Mouse (Mus musculus): ENCODE measurements around the gene Apoc4. TPM values are rescaled to one million over a fixed set of nuclear protein-coding genes. Genes with fewer than 3 reads are reported as not detected.

Gene Apoc4
- polyA plus RNA-seq (2015; fragmentation: Nextera tagmentation; extraction: Ambion mirVana): 0.34 and 6.1 TPM in 2 replicates

DNA sequence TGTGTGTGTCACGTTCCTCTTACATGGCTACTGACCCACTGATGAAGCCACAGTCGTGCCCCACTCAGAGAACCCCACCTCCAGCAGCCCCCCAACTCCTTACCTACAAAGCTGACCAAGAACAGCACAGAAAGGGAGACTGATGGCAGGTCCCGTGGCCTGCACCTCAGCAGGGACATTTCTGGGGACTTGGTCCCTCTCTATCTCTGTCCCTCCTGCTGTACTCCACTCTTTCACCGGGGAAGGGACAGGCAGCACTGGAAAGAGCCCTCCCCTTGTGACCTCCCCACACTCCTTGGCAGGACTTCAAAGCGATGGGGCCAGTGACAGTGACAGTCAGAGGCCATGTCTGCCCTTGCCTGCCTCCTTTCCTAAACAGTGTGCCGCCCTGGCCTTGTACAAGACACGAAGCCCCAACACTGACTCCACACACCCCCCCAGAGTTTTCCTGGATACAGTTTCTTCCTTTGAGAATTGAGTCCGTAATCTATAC is at the start of gene Apoc4, which contains the start of gene Gm44805:
Gene Apoc4, minus strand, starts transcription at position 278 of the 493 bp plus-strand sequence.
Gene Gm44805, minus strand, starts transcription at position 222 of the 493 bp plus-strand sequence.
- H3K9me3 ChIP-seq (ENCODE audit: control insufficient read depth, low read length): no peaks in the 10 kb centered on the region
- 0 out of 2 replicates have a peak within 1 kb of the TSS, but pooled peaks have one; percentile 34 for H3K27ac ChIP-seq (ENCODE audit: low read length)
- no peaks in the 10 kb centered on the region for H3K27me3 ChIP-seq (ENCODE audit: control insufficient read depth, insufficient read depth, low read depth, low read length)
- no peak for ATAC-seq (ENCODE audit: low read depth)
- H3K9ac ChIP-seq (ENCODE audit: low read length): peak within 1 kb of the TSS; percentile 28; the same call in 1 of the 2 replicates
- no peak within 1 kb of the TSS for H3K4me3 ChIP-seq (ENCODE audit: low read length)
- H3K4me2 ChIP-seq (ENCODE audit: low read depth, low read length): no peak within 1 kb of the TSS
- 55% methylated on average over 8 of the region's 8 CpGs for WGBS
- peaks cover 4% of the 10 kb centered on the region for H3K4me1 ChIP-seq (replicated peaks; ENCODE audit: control insufficient read depth, insufficient read depth, low read length)
- H3K36me3 ChIP-seq (ENCODE audit: control insufficient read depth, insufficient read depth, low read length): no peaks in the 10 kb centered on the region

DNA sequence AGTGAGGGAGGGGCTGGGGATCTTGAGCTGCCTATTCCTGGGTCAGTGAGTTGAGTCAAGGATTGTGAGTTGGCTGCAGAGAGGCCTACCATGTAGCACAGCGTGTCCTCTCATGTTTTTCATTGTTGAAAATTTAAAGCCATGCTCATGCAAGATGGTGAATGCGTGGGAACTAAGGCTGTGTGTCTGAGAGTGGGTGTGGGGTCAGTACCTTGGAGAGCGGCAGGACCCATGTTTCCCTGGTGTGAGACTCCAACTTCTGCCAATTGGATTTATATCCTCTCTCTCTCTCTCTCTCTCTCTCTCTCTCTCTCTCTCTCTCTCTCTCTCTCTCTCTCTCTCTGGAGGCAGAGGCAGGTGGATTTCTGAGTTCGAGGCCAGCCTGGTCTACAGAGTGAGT is 45.3 kb upstream of the Apoc4 start:
- H3K36me3 ChIP-seq (ENCODE audit: control insufficient read depth, insufficient read depth, low read length): peaks cover 70% of the 10 kb centered on the region

DNA sequence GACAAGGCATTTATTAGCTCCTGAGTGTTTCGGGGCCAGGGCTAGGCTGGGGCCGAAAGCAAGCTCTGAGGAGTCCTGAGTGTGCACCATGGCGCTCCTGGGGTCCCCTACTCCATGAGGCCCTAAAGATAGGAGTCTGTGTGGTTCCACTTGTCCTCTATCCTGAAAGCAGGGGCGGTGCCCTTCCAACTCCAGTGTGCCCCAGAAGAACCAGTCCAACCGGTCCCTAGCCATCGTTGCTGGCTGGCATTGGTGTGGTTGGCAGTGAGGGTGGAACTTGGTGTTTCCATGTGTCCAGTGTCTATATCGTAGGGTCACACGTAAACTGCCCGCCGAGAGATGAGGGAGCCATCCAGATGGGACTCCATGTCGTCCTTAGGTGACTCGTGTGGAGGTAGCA is 42.9 kb upstream of the Apoc4 start:
- H3K27me3 ChIP-seq (ENCODE audit: control insufficient read depth, insufficient read depth, low read depth, low read length): no peaks in the 10 kb centered on the region
- H3K9ac ChIP-seq (ENCODE audit: low read length): no peak overlapping the region
- peak; percentile 36; the same call in 1 of the 2 replicates for ATAC-seq (ENCODE audit: low read depth)
- H3K36me3 ChIP-seq (ENCODE audit: control insufficient read depth, insufficient read depth, low read length): peaks cover 69% of the 10 kb centered on the region
- no peak overlapping the region for H3K4me2 ChIP-seq (ENCODE audit: low read depth, low read length)
- H3K9me3 ChIP-seq (ENCODE audit: control insufficient read depth, low read length): peaks cover 12% of the 10 kb centered on the region; the same call in 1 of the 2 replicates
- H3K27ac ChIP-seq (ENCODE audit: low read length): 0 out of 2 replicates have a peak overlapping the region, but pooled peaks have one; percentile 9
- 86% methylated on average over 12 of the region's 12 CpGs for WGBS
- H3K4me3 ChIP-seq (ENCODE audit: low read length): no peak overlapping the region
- no peaks in the 10 kb centered on the region; the same call in 1 of the 2 replicates for H3K4me1 ChIP-seq (replicated peaks; ENCODE audit: control insufficient read depth, insufficient read depth, low read length)

More for the DNA sequence above, 45.3 kb upstream of the Apoc4 start:
- no peak overlapping the region for H3K9ac ChIP-seq (ENCODE audit: low read length)
- peaks cover 4% of the 10 kb centered on the region; the same call in 1 of the 2 replicates for H3K9me3 ChIP-seq (ENCODE audit: control insufficient read depth, low read length)
- 89% methylated on average over 4 of the region's 4 CpGs for WGBS
- no peak overlapping the region for H3K4me2 ChIP-seq (ENCODE audit: low read depth, low read length)
- no peak for ATAC-seq (ENCODE audit: low read depth)
- no peak overlapping the region for H3K4me3 ChIP-seq (ENCODE audit: low read length)
- no peaks in the 10 kb centered on the region for H3K27me3 ChIP-seq (ENCODE audit: control insufficient read depth, insufficient read depth, low read depth, low read length)
- H3K27ac ChIP-seq (ENCODE audit: low read length): no peak overlapping the region
- no peaks in the 10 kb centered on the region; the same call in 1 of the 2 replicates for H3K4me1 ChIP-seq (replicated peaks; ENCODE audit: control insufficient read depth, insufficient read depth, low read length)

DNA sequence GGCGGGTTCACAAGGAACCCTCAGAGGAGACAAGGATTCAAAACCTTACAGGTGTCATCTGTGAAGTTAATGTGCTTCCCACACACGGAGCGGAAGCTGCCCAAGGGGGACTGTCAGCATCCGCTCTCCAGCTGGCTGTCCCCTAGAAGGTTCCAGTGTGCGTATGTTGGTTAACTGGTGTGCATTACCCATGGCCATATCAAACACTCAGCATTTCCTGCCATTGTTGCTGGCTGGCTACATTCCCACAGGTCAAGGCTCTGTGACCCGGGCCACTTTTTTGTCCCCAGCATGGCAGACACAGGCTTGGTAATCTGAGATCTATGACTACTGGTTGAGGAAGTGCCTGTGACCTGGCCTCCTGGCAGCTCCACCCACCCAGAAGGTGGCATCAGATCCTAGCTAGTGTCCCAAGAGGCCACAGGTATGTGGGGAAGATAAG is 41.5 kb upstream of the Apoc4 start:
- no peaks in the 10 kb centered on the region; the same call in 1 of the 2 replicates for H3K4me1 ChIP-seq (replicated peaks; ENCODE audit: control insufficient read depth, insufficient read depth, low read length)
- no peak overlapping the region for H3K4me2 ChIP-seq (ENCODE audit: low read depth, low read length)
- no peak overlapping the region for H3K9ac ChIP-seq (ENCODE audit: low read length)
- 83% methylated on average over 6 of the region's 6 CpGs for WGBS
- H3K36me3 ChIP-seq (ENCODE audit: control insufficient read depth, insufficient read depth, low read length): peaks cover 63% of the 10 kb centered on the region
- ATAC-seq (ENCODE audit: low read depth): peak; percentile 57
- H3K27ac ChIP-seq (ENCODE audit: low read length): peak overlapping the region; percentile 54; the same call in 1 of the 2 replicates
- H3K4me3 ChIP-seq (ENCODE audit: low read length): no peak overlapping the region
- peaks cover 12% of the 10 kb centered on the region; the same call in 1 of the 2 replicates for H3K9me3 ChIP-seq (ENCODE audit: control insufficient read depth, low read length)
- no peaks in the 10 kb centered on the region for H3K27me3 ChIP-seq (ENCODE audit: control insufficient read depth, insufficient read depth, low read depth, low read length)

DNA sequence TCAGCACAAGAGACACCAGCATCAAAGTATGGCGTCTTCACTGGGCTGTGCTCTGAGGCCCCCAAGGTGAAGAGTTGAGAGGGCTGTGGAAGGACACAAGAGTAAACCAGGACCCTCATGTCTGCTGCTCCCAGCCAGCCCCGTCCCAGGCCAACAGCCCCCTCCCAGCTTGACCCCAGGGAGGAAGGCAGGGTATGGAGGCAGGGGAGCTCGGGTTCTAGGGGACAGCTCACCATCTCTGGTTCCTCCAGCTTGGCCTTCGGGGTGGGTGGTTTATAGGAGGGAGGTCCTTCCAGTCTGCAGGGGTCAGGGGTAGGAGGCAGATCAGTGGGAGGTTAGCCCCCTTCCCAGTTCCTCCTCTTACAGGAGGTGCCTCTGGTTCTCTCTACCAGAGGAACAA is 37.9 kb upstream of the Apoc4 start:
- no peak overlapping the region for H3K4me2 ChIP-seq (ENCODE audit: low read depth, low read length)
- H3K36me3 ChIP-seq (ENCODE audit: control insufficient read depth, insufficient read depth, low read length): peaks cover 39% of the 10 kb centered on the region
- peaks cover 12% of the 10 kb centered on the region; the same call in 1 of the 2 replicates for H3K9me3 ChIP-seq (ENCODE audit: control insufficient read depth, low read length)
- H3K4me3 ChIP-seq (ENCODE audit: low read length): no peak overlapping the region
- H3K4me1 ChIP-seq (replicated peaks; ENCODE audit: control insufficient read depth, insufficient read depth, low read length): peaks cover 12% of the 10 kb centered on the region
- WGBS: 94% methylated on average over 4 of the region's 4 CpGs
- ATAC-seq (ENCODE audit: low read depth): no peak
- H3K27ac ChIP-seq (ENCODE audit: low read length): no peak overlapping the region
- H3K27me3 ChIP-seq (ENCODE audit: control insufficient read depth, insufficient read depth, low read depth, low read length): no peaks in the 10 kb centered on the region
- H3K9ac ChIP-seq (ENCODE audit: low read length): no peak overlapping the region

DNA sequence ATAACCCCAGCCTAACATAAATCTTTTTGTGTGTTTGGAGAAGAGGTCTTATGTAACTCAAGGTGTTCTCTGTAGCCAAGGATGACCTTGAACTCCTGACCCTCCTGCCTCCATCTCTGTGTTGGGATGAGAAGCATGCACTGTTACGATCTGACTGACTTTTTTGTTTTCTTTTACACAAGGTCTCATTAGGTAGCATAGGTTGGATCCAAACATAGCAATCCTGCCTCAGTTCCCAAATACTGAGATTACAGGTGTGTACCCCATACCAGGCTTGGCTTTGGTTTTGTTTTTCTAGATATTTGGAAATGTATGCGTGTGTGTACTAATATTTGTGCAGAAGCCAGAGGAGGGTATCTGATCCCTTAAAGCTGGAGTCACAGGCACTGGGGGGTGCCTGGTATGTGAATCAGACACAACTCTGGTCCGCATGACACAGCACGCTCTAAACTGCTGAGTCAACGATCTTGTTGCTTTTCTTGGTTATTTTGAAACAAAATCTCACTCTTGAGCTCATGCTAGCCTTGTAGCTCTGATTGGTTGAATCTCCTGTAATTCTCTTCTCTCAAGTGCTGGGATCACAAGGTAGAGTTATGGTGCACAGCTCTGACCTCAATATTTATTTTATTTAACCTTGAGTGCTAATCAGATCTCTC is 37.1 kb upstream of the Apoc4 start:
- ATAC-seq (ENCODE audit: low read depth): no peak
- Histone ChIP-seq H3K9ac (ENCODE audit: low read length) (no peak overlapping the region), H3K4me1 (replicated peaks; ENCODE audit: control insufficient read depth, insufficient read depth, low read length) (peaks cover 16% of the 10 kb centered on the region), H3K27me3 (ENCODE audit: control insufficient read depth, insufficient read depth, low read depth, low read length) (no peaks in the 10 kb centered on the region), H3K4me3 (ENCODE audit: low read length) (no peak overlapping the region), H3K27ac (ENCODE audit: low read length) (no peak overlapping the region), H3K9me3 (ENCODE audit: control insufficient read depth, low read length) (peaks cover 12% of the 10 kb centered on the region; the same call in 1 of the 2 replicates), H3K4me2 (ENCODE audit: low read depth, low read length) (no peak overlapping the region), H3K36me3 (ENCODE audit: control insufficient read depth, insufficient read depth, low read length) (peaks cover 36% of the 10 kb centered on the region)
- WGBS: 92% methylated on average over 5 of the region's 5 CpGs

DNA sequence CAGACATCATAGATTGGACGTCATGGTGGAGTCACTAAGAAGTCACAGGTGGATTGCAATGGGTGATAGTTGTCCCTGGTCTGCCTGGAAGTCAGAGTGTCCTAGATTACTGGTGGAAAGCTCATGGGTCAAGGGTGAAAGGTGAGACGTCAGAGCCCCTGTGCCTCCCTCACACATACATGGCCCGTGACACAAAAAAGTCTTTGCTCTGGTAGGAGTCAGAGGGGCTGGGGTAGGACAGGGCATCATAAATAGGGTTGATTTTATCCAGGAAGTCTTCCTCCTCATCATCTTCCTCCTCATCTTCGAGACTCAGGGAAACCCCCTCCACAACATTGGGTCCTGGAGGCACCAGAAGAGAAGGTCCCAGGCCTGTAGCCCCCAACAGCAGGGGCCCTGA is 36.1 kb upstream of the Apoc4 start:
- H3K27me3 ChIP-seq (ENCODE audit: control insufficient read depth, insufficient read depth, low read depth, low read length): no peaks in the 10 kb centered on the region
- H3K9ac ChIP-seq (ENCODE audit: low read length): no peak overlapping the region
- no peak overlapping the region for H3K27ac ChIP-seq (ENCODE audit: low read length)
- H3K4me1 ChIP-seq (replicated peaks; ENCODE audit: control insufficient read depth, insufficient read depth, low read length): peaks cover 16% of the 10 kb centered on the region
- 89% methylated on average over 4 of the region's 4 CpGs for WGBS
- ATAC-seq (ENCODE audit: low read depth): no peak
- peaks cover 30% of the 10 kb centered on the region for H3K36me3 ChIP-seq (ENCODE audit: control insufficient read depth, insufficient read depth, low read length)
- no peak overlapping the region for H3K4me2 ChIP-seq (ENCODE audit: low read depth, low read length)
- H3K9me3 ChIP-seq (ENCODE audit: control insufficient read depth, low read length): peaks cover 12% of the 10 kb centered on the region; the same call in 1 of the 2 replicates
- H3K4me3 ChIP-seq (ENCODE audit: low read length): no peak overlapping the region

DNA sequence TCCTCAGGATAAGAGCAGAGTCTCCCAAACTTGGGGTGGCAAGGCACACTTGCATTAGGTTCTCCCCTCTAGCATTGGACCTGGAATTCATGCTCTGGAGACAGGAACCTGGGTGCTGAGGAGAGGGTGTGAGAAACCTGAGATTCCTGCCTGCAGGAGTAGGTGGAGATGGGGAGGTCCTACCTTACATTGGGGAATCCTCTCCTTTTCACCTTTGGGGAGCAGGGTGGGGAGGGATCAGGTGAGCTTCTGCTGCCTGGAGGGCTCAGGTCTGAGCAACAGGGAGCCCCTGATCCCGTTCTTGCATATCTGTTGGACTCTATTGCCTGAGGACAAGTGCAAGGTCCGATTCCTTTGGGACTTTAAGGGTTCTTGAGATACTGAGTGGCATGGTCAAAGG is 35.5 kb upstream of the Apoc4 start:
- Histone ChIP-seq H3K4me3 (ENCODE audit: low read length) (no peak overlapping the region), H3K9ac (ENCODE audit: low read length) (no peak overlapping the region), H3K4me2 (ENCODE audit: low read depth, low read length) (no peak overlapping the region), H3K27ac (ENCODE audit: low read length) (no peak overlapping the region), H3K27me3 (ENCODE audit: control insufficient read depth, insufficient read depth, low read depth, low read length) (no peaks in the 10 kb centered on the region), H3K4me1 (replicated peaks; ENCODE audit: control insufficient read depth, insufficient read depth, low read length) (peaks cover 16% of the 10 kb centered on the region), H3K36me3 (ENCODE audit: control insufficient read depth, insufficient read depth, low read length) (peaks cover 30% of the 10 kb centered on the region), H3K9me3 (ENCODE audit: control insufficient read depth, low read length) (peaks cover 11% of the 10 kb centered on the region; the same call in 1 of the 2 replicates)
- ATAC-seq (ENCODE audit: low read depth): no peak
- 77% methylated on average over 2 of the region's 2 CpGs for WGBS

DNA sequence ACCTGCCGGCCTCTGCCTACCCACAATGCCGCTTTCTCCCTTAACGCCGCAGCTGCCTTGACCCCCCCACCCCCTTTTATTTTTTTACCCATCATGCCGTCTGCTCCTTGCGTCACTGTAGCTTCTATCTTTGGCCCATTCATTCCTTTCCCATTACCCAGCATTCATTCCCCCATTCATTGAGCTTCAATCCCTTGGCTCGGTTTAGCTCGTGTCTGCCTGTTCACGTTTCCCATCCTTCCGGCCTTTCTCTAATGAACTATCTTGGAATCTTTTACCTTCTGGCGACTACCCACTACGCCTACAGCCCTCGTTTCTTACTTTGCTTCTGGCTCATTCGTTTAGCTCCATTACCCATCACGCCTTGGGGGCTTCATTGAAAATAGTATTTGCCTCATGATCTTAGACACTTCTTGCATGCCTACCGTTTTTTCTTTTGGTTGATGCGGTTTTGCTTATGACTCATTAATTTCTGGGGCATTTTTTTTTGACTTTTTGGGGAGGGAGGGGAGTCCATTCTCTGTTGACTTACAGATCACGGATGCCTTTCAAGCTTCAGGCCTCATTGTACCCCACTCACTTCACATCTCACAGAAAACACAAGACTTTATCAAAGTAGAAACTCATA is 34.9 kb upstream of the Apoc4 start:
- no peak for ATAC-seq (ENCODE audit: low read depth)
- Histone ChIP-seq H3K4me3 (ENCODE audit: low read length) (peak overlapping the region; percentile 37), H3K27ac (ENCODE audit: low read length) (peak overlapping the region; percentile 73), H3K4me2 (ENCODE audit: low read depth, low read length) (peak overlapping the region; percentile 59), H3K9ac (ENCODE audit: low read length) (peak overlapping the region; percentile 20), H3K27me3 (ENCODE audit: control insufficient read depth, insufficient read depth, low read depth, low read length) (no peaks in the 10 kb centered on the region), H3K36me3 (ENCODE audit: control insufficient read depth, insufficient read depth, low read length) (peaks cover 29% of the 10 kb centered on the region), H3K4me1 (replicated peaks; ENCODE audit: control insufficient read depth, insufficient read depth, low read length) (peaks cover 16% of the 10 kb centered on the region), H3K9me3 (ENCODE audit: control insufficient read depth, low read length) (peaks cover 6% of the 10 kb centered on the region; the same call in 1 of the 2 replicates)
- 5% methylated on average over 18 of the region's 18 CpGs for WGBS
